Mouse (Mus musculus): ENCODE results near the gene Spats2.

- no peak for TF ChIP-seq CTCF (IDR thresholded peaks at IDR 0.05; ENCODE audit: borderline replicate concordance, insufficient read depth, low read length)
- no peak for TF ChIP-seq POLR2A (IDR thresholded peaks at IDR 0.05; ENCODE audit: low read depth, low read length)
Measured at GRCm38 (mm10) chr15:99111139-99111538, 14.6 kb upstream of the Spats2 start.
